Mouse (Mus musculus) inflammation-experienced regulatory T-cells, adult 6 months (primary cell): ENCODE results near the gene Tubg1. TPM values are rescaled to one million over a fixed set of nuclear protein-coding genes. Genes with fewer than 3 reads are reported as not detected.
"Not testable (repeated sequence)": the region's sequence is repeated elsewhere in the genome, so short reads cannot be mapped to it uniquely, and the experiment has no call there.

ENCODE experiments used
- ATAC-seq: one replicate; pipeline ENCODE4 v1.8.0; 2017
- polyA plus RNA-seq, 3 experiments: library from polyadenylated mRNA; unstranded; fragments of 100-300 nt; shearing (Covaris generic); gene quantifications; one replicate each; pipeline ENCODE4 v1.2.1; 2017

The Tubg1 gene
- polyA plus RNA-seq, 3 experiments from 2014 or later = 24.7 to 32.4 (median 24.7) TPM

DNA sequence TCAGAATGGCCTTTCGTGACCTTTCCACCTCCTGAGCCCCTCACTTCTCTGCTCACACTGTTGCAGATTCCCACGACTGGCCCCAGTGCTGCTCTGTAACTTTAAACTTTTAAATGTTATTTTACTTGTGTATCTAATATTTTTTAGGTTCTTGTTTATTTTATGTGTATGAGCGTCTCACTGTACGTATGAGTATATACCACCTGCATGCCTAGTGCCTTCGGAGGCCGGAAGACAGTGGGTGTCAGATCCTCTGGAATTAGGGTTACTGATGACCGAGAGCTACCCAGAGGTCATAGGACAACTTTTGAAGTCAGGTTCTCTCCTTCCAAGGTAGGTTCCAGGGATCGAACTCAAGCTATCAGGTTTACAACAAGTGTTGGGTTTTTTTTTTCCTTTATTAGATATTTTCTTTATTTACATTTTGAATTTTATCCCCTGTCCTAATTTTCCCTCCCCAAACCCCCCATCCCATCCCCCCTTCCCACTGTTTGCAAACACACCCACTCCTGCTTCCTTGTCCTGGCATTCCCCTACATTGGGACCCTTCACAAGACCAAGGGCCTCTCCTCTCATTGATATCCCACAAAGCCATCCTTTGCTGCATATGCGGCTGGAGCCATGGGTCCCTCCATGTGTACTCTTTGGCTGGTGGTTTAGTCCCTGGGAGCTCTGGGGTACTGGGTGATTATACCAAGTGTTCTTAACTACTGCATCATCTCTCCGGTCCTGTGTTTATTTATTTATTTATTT lies 22.7 kb downstream of the Tubg1 start:
- ATAC-seq = no peak

DNA sequence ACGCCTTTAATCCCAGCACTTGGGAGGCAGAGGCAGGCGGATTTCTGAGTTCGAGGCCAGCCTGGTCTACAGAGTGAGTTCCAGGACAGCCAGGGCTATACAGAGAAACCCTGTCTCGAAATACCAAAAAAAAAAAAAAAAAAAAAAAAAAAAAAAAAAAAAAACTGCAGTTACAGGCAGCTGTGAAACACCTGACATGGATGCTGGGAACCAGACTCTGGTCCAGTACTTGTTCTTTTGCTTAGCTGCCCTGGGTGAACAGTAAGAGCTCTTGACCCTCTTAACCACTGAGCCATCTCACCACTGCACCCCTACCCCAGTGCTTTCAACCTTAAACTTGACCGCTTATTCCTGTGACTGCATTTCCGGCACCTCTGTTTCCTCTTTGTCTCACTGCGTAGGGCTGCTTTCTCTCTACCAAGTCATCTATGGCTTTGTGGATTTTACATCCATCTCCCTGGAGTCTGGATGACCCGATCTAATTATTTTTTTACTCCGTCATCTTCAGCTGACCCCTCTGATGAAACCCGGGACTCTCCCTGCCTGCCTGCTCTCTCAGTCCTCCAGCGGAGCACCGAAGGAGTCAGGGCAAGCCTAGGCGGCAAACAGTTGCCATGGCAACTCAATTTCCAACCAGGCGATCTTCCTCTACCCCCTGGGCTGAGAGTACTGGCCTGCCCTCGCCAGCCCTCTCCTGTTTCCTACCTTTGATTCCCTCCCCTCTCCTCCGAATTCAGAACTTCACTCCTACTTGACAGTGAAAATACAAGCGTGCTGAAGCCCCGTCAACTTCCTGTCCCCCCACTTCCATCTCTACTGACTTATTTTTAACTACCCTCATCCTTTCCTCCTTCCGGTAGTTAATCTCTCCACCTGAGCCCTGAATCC lies 23.8 kb downstream of the Tubg1 start:
- peak; percentile 88 for ATAC-seq

DNA sequence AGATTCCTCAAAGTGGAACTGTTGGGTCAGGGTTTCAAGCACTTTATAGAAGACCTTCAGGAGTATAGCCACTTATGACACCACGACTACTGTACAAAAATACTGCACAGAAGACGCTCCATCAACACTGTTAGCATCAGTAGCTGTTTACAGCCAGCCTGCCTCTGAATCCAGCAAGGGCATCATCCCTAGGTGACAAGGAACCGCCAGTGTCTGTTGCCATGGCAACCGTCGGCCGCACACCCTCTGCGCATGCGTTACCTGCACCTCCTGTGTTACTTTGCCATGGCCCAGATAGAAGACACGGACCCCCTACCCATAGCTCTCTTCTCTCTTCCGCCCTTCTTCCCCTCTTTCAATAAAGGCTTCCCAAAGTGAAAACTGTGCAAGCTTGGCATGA lies 26.6 kb downstream of the Tubg1 start:
- ATAC-seq = no peak

DNA sequence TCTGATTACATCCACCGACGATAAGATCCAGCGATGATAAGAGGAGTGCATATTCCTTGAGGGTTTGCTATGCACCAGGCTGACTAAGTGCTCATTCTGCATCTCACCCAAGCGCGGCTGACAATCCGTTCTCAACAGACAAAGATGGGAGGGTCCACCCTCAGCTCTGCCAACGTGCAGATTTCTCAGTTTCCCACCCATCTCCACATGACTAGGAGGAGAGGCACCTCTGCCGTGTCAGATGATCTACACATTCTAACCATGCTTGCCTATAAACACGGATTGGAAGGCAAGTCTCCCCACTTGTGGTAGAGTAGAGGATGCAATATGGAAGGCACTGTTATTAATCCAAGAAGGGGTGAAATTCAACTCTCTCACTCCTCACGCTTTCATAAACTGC lies 29.0 kb downstream of the Tubg1 start:
- no peak for ATAC-seq

DNA sequence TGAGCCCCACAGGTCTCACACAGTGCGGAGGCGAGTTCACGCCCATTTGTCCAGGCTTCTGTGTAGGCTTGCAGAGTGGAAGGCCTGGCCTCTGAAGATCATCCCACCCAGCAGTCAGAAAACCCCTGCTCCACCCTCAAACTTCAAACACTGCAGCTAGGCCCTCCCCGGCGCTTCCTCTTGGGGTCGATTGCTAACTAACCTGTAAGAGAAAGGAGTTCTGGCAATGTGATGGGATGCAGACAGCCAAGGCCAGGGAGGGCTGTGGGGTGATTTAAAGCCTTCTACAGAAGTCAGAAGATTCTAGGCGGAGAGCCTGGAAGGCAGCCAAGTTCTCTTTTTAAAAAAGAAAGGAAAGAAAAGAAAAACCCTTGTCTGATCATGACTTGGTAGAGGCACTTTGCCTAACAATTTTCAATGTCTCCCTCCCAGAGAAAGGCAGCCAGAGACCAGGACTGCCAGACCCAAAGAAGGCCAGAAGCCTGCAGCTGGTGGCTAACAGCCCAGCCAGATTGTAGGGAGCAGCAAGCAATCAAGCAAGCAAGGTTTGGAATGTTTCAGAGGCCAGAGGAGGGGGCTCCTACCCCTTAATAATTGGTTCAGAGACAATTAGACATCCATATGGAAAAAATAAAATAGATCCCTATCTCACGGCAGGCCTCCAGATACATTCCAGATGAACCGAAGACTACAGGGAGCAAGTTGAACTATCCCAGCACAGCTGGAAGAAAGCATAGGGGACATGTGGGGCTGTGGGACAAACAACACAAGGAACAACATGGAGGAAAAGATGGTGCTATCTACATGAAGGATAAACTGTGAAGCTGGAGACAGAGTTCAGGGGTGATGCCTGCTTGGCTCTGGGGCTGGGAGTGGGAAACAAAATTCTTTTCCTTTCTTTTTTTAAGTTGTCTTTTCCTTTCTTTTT lies 29.7 kb downstream of the Tubg1 start:
- no peak for ATAC-seq

DNA sequence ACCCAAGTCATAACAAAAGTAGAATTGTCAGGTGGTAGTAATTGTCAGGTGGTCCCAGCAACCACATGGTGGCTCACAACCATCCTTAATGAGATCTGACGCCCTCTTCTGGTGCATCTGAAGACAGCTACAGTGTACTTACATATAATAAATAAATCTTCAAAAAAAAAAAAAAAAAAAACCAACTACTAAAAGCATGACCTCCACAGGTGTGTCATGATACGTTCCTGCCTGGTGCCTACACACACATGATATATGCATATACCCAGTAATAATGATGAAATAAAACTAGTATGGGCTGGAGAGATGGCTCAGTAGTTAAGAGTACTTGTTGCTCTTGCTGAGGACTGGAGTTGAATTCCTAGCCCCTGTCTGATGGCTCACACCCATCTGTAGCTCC lies 31.3 kb downstream of the Tubg1 start:
- ATAC-seq = no peak

DNA sequence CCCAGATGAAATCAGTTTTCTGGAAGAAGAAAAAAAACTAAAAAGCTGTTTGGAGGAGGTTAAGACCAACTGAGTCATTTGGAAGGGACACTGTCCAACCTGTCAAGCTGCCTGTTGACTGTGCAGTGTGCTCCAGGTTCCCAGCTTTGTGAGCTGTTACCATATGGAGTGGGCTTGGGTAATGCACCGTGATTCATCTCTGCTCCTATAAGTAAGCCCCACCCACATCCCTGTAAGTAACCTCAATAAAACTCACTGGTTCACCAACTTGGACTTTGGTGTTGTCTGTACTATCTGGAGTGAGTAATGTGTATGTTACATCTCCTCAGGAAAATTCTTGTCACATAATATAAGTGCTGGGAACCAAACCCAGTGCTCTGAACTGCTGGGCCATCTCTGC lies 33.1 kb downstream of the Tubg1 start:
- ATAC-seq = no peak

DNA sequence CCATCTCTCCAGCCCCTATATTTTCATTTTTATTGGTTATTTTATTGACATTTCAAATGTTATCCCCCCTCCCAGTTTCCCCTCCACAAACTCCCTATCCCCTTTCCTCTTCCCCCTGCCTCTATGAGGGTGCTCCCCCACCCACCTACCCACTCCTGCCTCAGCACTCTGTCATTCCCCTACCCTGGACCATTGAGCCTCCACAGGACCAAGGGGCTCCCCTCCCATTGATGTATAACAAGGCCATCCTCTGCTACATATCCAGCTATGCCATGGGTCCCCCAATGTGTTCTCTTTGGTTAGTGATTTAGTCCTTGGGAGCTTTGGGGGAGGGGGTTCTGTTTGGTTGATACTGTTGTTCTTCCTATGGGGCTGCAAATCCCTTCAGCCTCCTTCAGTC lies 34.9 kb downstream of the Tubg1 start:
- no peak for ATAC-seq

DNA sequence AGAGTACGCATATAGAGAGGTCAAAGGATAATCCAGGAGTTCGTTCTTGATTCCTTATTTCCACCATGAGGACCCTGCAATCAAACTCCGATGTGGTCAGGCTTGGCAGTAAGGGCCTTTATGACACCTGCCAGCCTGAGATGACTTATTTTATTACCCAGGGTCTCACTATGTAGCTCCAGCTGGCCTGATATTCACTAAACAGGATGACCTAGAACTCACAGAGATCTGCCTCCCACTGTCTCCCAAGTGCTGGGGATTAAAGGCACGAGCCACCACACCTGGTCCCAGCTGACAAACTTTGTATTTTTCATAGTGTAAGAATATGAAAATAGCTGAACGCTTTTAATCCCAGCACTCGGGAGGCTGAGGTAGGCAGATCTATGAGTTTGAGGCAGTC lies 35.4 kb downstream of the Tubg1 start:
- no peak for ATAC-seq

DNA sequence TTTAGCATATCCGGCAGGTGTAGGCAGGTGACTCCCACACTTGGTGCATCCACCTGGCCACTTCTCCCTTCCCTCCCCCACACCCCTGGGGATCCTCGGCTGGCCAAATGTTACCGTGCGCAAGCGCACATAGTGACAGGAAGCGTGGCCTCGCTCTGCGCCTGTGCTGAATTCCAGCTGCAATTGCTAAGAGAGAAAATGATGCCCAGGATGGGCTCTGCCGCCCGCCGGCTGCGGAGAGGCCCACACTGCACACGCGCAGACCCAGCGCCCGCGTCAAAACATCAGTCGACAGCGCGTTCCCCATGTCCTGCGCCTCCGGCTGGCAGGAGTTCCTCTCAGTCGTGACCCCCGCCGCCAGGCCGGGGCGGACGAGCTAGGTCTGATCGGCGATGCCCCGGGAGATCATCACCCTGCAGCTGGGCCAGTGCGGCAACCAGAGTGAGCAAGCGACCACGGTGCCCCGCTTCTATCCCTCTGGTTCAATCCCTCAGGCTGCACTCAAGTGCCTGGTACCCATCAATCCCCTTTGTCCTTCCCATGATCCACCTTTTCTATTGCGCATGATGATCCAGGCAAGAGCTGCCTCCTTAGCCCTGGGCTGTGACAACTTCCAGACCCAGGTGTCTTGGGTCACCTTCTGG lies 36.1 kb downstream of the Tubg1 start, which contains the start of gene Tubg2:
Gene Tubg2 (plus strand): TSS at position 180 of the 644 bp plus-strand sequence.
- ATAC-seq = peak; percentile 60

DNA sequence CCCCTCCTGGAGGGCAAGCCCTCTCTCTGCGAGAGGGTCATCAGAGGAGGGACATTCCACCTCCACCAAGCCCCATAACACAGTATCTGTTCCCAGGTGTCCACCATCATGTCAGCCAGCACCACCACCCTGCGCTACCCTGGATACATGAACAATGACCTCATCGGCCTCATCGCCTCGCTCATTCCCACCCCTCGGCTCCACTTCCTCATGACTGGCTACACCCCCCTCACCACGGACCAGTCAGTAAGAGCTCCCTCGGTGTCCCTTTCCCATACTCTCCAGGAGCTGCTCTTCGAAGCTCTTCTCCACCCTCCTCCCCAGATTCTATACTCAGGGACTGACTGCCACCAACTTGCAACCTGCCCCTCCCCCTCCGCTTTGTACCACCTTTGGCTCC lies 40.4 kb downstream of the Tubg1 start:
- ATAC-seq = not testable (repeated sequence)

DNA sequence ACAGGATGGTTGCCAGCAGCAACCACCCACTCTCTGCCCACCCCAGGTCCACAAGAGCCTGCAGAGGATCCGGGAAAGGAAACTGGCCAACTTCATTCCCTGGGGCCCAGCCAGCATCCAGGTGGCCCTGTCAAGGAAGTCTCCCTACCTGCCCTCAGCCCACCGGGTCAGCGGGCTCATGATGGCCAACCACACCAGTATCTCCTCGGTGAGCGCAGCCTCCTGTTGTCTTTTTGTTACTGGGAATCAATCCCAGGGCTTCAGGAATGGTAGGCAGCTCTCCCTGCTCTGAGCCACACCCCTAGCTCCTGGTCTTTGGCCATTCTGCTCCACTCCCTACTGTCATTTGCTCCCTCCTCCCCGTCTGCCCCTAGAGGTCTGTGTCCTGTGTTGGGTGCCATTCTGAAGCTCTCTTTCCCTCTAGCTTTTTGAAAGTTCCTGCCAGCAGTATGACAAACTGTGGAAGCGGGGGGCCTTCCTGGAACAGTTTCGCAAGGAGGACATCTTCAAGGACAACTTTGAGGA lies 41.3 kb downstream of the Tubg1 start:
- ATAC-seq = not testable (repeated sequence)

DNA sequence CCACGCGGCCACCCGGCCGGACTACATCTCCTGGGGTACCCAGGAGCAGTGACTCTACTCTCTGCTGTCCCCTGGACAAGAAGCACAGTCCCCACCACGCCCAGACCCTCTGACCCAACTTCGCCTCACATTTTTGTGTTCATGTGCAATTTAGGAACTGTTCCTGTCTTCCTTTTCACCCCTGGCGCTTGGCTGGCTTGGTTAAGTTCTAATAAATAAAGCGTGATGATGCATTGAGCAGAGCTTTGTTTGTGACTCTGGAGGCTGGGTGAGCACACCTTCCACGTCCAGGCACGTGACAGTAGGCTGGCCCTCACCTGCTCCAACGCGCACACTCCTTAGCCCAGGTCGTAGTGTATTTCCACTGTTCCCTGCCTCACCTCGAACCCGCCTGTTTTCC lies 41.8 kb downstream of the Tubg1 start:
- no peak for ATAC-seq

DNA sequence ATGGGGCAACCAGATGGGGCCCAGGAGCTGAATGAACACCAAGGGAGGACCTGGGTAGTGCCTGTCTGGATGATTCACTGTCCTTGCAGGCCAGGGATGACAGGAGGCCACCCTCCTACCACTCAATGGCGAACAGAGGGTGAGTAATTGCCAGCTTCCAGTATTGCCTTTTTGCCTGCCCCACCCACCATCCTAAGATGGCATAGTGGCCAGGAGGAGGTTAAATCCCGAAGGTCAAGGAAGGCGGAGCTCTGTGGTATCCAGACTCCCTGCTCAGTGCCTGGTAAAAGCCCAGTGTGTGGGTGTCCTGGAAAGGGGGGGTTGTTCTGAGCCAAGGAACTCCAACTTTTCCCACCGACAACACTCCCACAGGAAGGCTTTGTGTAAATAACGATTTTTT lies 42.6 kb downstream of the Tubg1 start:
- ATAC-seq = no peak

DNA sequence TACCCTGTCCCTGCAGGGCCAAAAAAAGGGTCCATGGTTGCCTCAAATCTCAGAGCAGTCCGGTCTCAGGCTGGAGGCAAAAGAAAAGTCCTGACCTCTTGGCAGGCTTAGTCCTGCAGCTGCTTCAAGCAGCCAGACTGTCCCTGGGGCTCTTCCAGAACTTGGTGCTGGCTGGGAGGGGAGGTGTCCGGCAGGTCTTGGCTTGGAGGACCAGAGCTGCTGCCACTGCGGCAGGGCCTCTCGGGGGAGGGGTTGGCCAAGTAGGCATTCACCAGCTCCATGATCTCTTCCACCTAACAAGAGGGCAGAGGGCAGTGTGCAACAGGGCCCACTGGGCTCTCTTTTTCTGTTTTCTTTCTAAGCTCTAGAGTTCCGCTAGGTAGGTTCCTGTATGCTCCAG lies 43.0 kb downstream of the Tubg1 start:
- ATAC-seq = no peak

DNA sequence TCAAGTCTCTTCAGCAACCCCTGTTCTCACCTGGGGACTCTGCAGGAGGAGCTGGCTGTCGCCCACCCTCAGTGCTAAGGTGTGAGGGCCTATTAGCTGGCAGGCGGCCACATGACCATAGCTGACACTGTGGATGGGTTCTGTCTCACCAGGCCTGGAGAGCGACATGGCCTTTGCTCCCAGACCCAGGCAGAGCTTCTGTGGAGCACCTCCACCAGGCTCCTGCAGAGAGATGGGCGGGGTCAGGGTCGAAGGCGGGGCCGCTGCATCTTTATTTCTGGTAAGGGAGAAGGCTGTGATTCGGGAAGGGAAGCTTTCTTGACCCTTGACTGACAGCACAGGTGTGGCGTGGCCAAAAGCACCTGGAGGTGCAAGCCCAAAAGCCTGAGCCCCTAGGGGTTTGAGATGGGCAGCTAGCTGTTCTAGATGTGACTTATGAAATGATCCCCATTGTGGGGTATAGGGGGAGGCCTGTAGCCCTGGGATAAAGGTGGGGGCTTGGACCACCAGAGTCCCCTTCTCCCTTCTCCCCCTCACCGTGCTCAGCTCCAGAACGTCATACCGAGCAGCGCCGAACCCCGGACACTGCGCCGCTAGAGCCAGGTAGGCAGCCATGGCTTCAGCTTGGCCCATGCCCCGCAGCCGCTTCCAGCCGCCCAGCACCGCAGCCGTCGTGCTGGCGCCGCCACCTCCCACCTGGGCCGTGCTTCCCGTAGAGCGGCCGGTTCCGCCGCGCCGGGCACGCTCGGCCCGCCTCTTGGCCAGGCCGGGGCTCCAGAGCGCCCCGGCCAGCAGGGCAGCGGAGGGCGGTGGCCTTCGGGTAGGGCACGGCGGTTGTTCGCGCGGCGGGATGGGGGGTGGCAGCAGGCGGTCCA lies 44.0 kb downstream of the Tubg1 start:
- no peak for ATAC-seq

DNA sequence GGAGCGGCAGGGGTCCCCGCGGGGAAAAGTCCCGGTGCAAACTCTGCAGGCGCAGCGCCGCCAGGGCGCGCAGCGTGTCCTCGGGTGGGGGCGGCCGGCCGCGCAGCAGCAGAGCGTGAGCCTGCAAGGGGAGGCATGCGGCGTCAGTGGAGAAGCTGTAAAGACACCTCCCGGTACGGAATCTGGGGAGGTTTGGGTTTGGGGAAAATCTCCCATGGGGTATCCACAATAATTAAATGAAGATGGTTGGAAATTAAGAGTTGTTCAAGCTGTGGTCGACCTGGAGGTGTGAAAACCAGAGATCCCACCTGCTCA lies 44.6 kb downstream of the Tubg1 start:
- no peak for ATAC-seq

DNA sequence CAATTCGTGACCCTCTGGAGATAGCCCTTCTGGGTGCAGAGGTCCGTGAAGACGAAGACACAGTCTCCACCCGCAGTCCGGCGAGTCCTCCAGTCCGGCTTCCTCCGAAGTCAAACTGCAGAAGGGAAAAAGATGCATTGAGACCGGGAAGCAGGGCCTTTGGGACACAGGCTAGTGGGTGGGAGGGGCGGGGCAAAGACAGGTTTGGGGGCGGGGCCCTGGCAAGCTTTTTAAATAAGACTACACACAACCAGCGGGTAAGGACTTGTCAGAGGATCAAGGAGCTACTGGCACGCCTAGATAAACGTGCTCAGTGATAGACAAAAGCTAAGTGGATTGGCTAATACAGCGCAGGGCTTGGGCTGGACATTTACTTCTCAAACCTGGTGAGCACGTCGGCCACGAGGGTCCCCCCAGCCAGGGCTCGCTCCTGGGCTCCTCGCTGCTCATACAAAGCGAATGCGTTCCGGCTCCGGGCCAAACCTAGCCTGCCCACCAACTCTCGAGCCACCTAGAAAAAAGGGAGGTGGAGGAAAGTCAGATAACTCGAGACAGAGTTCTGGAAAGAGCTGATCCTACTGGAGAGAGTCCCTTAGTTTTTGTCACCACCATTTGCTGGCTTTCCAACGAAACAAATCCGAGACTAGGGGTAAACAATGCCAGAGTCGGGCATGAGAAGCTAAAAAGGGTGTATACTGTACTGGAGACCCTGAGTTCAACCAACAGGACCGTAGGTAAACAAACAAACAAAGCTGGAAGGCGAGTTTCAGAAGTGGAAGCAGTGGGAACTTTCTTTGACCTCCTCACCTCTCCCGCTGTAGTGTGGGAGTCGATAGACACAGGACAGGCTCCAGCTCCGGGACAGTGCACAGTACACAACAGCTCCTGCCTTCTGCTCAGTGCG lies 45.2 kb downstream of the Tubg1 start:
- ATAC-seq = no peak

DNA sequence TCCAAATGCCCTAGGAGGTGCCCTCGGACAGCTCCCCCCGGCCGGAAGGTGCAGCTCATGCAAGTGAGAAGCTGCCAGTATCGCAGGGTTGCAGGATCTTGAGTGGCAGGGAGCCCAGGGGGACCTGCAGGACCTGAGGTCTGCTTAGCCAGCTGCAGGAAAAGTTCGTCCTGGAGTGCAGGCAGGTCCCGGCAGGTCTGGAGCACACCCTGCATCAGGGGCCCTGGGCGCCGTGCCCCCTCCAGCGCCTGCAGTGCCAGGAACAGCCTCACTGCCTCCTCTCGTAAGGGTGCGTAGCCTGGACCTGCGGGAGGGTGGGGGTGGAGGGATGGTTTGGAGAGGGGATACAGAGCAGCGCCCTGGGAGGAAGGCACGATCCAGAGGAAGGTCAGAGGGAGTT lies 46.6 kb downstream of the Tubg1 start:
- ATAC-seq = no peak
